In genomic region chr19:8829660-8830059, GRCm38 (mm10) we compare ENCODE assay signal across 23 mouse cellular contexts. TPM values are rescaled to one million over a fixed set of nuclear protein-coding genes. Genes with fewer than 3 reads are reported as not detected.
A peak's percentile ranks its signal among the peaks of the same experiment; 100 is the strongest.
DNase-seq lines count a peak whose midpoint lies in the region; ATAC-seq lines count a peak whose summit lies in the region.
"Had no signal": no experiment of that assay in that cellular context is flagged by ENCODE, and none has a peak within 500 bp of the region (broad histone marks: within the 10 kb centered on the region; RNA-seq: fewer than 3 reads in every experiment).

Gene AC129217.1, plus strand, starts transcription at chr19:8829773.

- WGBS in forebrain, embryonic 15.5 days: 86% methylated on average over 8 of the region's 8 CpGs
- 89% methylated on average over 8 of the region's 8 CpGs for WGBS in forebrain, embryonic 13.5 days
- 49% methylated on average over 8 of the region's 8 CpGs for WGBS in liver, embryonic 16.5 days (ENCODE audit: insufficient replicate concordance)
- WGBS in liver, embryonic 12.5 days (ENCODE audit: insufficient replicate concordance): 57% methylated on average over 8 of the region's 8 CpGs
- 93% methylated on average over 8 of the region's 8 CpGs for WGBS in midbrain, embryonic 10.5 days

- no peaks in the 10 kb centered on the region for H3K9me3 ChIP-seq in forebrain, embryonic 15.5 days
- H3K9me3 ChIP-seq in forebrain, embryonic 13.5 days (replicated peaks): no peaks in the 10 kb centered on the region
- no peaks in the 10 kb centered on the region for H3K9me3 ChIP-seq in liver, embryonic 16.5 days (replicated peaks; ENCODE audit: control insufficient read depth, low read length)
- H3K9me3 ChIP-seq in liver, embryonic 12.5 days (replicated peaks): no peaks in the 10 kb centered on the region
- H3K9me3 ChIP-seq in midbrain, embryonic 10.5 days (replicated peaks): no peaks in the 10 kb centered on the region
- H3K9me3 ChIP-seq: embryonic facial prominence, embryonic 10.5 days; heart, embryonic 10.5 days; hindbrain, embryonic 10.5 days; kidney, embryonic 15.5 days had no signal

- no peak within 1 kb of the TSS for H3K9ac ChIP-seq in forebrain, embryonic 15.5 days (replicated peaks)
- H3K9ac ChIP-seq in forebrain, embryonic 13.5 days: no peak within 1 kb of the TSS
- no peak within 1 kb of the TSS for H3K9ac ChIP-seq in liver, embryonic 16.5 days (ENCODE audit: low read depth, low read length)
- no peak within 1 kb of the TSS for H3K9ac ChIP-seq in liver, embryonic 12.5 days
- H3K9ac ChIP-seq: kidney, embryonic 15.5 days had no signal

- H3K27me3 ChIP-seq in forebrain, embryonic 15.5 days: no peaks in the 10 kb centered on the region
- no peaks in the 10 kb centered on the region for H3K27me3 ChIP-seq in forebrain, embryonic 13.5 days
- no peaks in the 10 kb centered on the region for H3K27me3 ChIP-seq in liver, embryonic 16.5 days (ENCODE audit: control insufficient read depth, insufficient read depth, low read depth, low read length)
- no peaks in the 10 kb centered on the region for H3K27me3 ChIP-seq in liver, embryonic 12.5 days (replicated peaks)
- no peaks in the 10 kb centered on the region for H3K27me3 ChIP-seq in midbrain, embryonic 10.5 days (ENCODE audit: low read depth, poor library complexity, severe bottlenecking)
- H3K27me3 ChIP-seq: kidney, embryonic 15.5 days had no signal

- 0 out of 2 replicates have a peak within 1 kb of the TSS, but pooled peaks have one; percentile 17 for H3K27ac ChIP-seq in forebrain, embryonic 15.5 days (replicated peaks)
- H3K27ac ChIP-seq in forebrain, embryonic 13.5 days: no peak within 1 kb of the TSS
- peak within 1 kb of the TSS; percentile 13; the same call in 1 of the 2 replicates for H3K27ac ChIP-seq in liver, embryonic 16.5 days (ENCODE audit: low read length)
- H3K27ac ChIP-seq in liver, embryonic 12.5 days: no peak within 1 kb of the TSS
- no peak within 1 kb of the TSS for H3K27ac ChIP-seq in midbrain, embryonic 10.5 days (replicated peaks)
- H3K27ac ChIP-seq: embryonic facial prominence, embryonic 10.5 days; heart, embryonic 10.5 days; hindbrain, embryonic 10.5 days; kidney, embryonic 15.5 days had no signal

- DNase-seq in retina, postnatal 1 day: no peak
- no peak for DNase-seq in midbrain, embryonic 10.5 days (ENCODE audit: low spot score)
- DNase-seq: cerebellum, postnatal 10 days; gastrocnemius, postnatal 25 days; right cerebral cortex, adult 18-20 months had no signal

- H3K4me1 ChIP-seq in forebrain, embryonic 15.5 days: no peaks in the 10 kb centered on the region
- no peaks in the 10 kb centered on the region for H3K4me1 ChIP-seq in forebrain, embryonic 13.5 days
- H3K4me1 ChIP-seq in liver, embryonic 16.5 days (ENCODE audit: control insufficient read depth, low read depth, low read length): no peaks in the 10 kb centered on the region; the same call in 1 of the 2 replicates
- peaks cover 10% of the 10 kb centered on the region; the same call in 1 of the 2 replicates for H3K4me1 ChIP-seq in liver, embryonic 12.5 days
- H3K4me1 ChIP-seq in midbrain, embryonic 10.5 days: no peaks in the 10 kb centered on the region
- H3K4me1 ChIP-seq: embryonic facial prominence, embryonic 10.5 days; heart, embryonic 10.5 days; hindbrain, embryonic 10.5 days; kidney, embryonic 15.5 days had no signal

- H3K4me2 ChIP-seq in forebrain, embryonic 15.5 days (replicated peaks): no peak within 1 kb of the TSS
- no peak within 1 kb of the TSS for H3K4me2 ChIP-seq in forebrain, embryonic 13.5 days
- no peak within 1 kb of the TSS for H3K4me2 ChIP-seq in liver, embryonic 16.5 days (ENCODE audit: low read depth, low read length)
- no peak within 1 kb of the TSS for H3K4me2 ChIP-seq in liver, embryonic 12.5 days
- H3K4me2 ChIP-seq: kidney, embryonic 15.5 days had no signal

- peaks cover 97% of the 10 kb centered on the region for H3K36me3 ChIP-seq in forebrain, embryonic 15.5 days
- H3K36me3 ChIP-seq in forebrain, embryonic 13.5 days (ENCODE audit: poor library complexity, severe bottlenecking): peaks cover 99% of the 10 kb centered on the region
- H3K36me3 ChIP-seq in liver, embryonic 16.5 days (ENCODE audit: control insufficient read depth, insufficient read depth): peaks cover 99% of the 10 kb centered on the region
- peaks cover 99% of the 10 kb centered on the region for H3K36me3 ChIP-seq in liver, embryonic 12.5 days
- H3K36me3 ChIP-seq in midbrain, embryonic 10.5 days: peaks cover 100% of the 10 kb centered on the region

- H3K4me3 ChIP-seq in forebrain, embryonic 15.5 days: no peak within 1 kb of the TSS
- H3K4me3 ChIP-seq in forebrain, embryonic 13.5 days: no peak within 1 kb of the TSS
- no peak within 1 kb of the TSS for H3K4me3 ChIP-seq in liver, embryonic 16.5 days (ENCODE audit: low read depth, low read length)
- no peak within 1 kb of the TSS for H3K4me3 ChIP-seq in liver, embryonic 12.5 days
- no peak within 1 kb of the TSS for H3K4me3 ChIP-seq in midbrain, embryonic 10.5 days
- H3K4me3 ChIP-seq: embryonic facial prominence, embryonic 10.5 days; heart, embryonic 10.5 days; hindbrain, embryonic 10.5 days; kidney, embryonic 15.5 days; myocyte had no signal

- no peak for ATAC-seq in forebrain, embryonic 15.5 days (replicated peaks)
- no peak for ATAC-seq in forebrain, embryonic 13.5 days
- no peak for ATAC-seq in liver, embryonic 16.5 days (ENCODE audit: low read depth)
- no peak for ATAC-seq in liver, embryonic 12.5 days
- ATAC-seq in granulocyte monocyte progenitor cell, adult 5-6 weeks (replicated peaks; ENCODE audit: poor library complexity, severe bottlenecking): peak; percentile 98
- peak; percentile 53; the same call in 1 of the 2 replicates for ATAC-seq in neutrophil, adult 5-6 weeks (ENCODE audit: extremely low read depth, insufficient number of reproducible peaks, low FRiP score, poor library complexity, severe bottlenecking)

RNA-seq across cellular contexts. Expression of gene AC129217.1, which starts in this region (rescaled TPM):
- not detected in 2 replicates for polyA plus RNA-seq in forebrain, embryonic 15.5 days (2015; fragmentation: Nextera tagmentation; extraction: Ambion mirVana)
- not detected in 2 replicates for polyA plus RNA-seq in forebrain, embryonic 13.5 days (2015; fragmentation: Nextera tagmentation; extraction: Ambion mirVana)
- not detected in 2 replicates for polyA plus RNA-seq in liver, embryonic 16.5 days (2015; fragmentation: Nextera tagmentation; extraction: Ambion mirVana)
- polyA plus RNA-seq in liver, embryonic 12.5 days (2016; fragmentation: Nextera tagmentation; extraction: Ambion mirVana): 0.26 TPM in 1 of 2 replicates, not detected in the other
- total RNA-seq in granulocyte monocyte progenitor cell, adult 5-6 weeks (2014; fragmentation: Nextera tagmentation): not detected in 2 replicates
- total RNA-seq in granulocyte monocyte progenitor cell, adult 5-6 weeks (2017): 34.1 TPM in 1 of 2 replicates, not detected in the other
- 33.6 and 50.5 TPM in 2 replicates for total RNA-seq in neutrophil, adult 5-6 weeks (2017)
- not detected in 2 replicates for polyA plus RNA-seq in midbrain, embryonic 10.5 days (2016; fragmentation: Nextera tagmentation; extraction: Ambion mirVana)
- total RNA-seq: adrenal gland, adult 18-20 months; gastrocnemius, postnatal 25 days; layer of hippocampus, adult 8-10 months had no signal
- polyA plus RNA-seq: embryonic facial prominence, embryonic 10.5 days; frontal cortex, adult 2 months; heart, embryonic 10.5 days; intestine, embryonic 14.5 days; kidney, embryonic 15.5 days; liver, adult 2 months; stomach, embryonic 14.5 days; thymus, postnatal 0 days had no signal

Comparison
In these comparisons a context has a peak if more than half of its experiments do, and no peak if none do; other contexts are left out.
1. H3K27ac ChIP-seq: peak in forebrain, embryonic 15.5 days (single experiment) and liver, embryonic 16.5 days (single experiment); none in forebrain, embryonic 13.5 days (single experiment), liver, embryonic 12.5 days (single experiment) and midbrain, embryonic 10.5 days (single experiment).
2. ATAC-seq: peak in granulocyte monocyte progenitor cell, adult 5-6 weeks (single experiment) and neutrophil, adult 5-6 weeks (single experiment); none in forebrain, embryonic 15.5 days (single experiment), forebrain, embryonic 13.5 days (single experiment), liver, embryonic 16.5 days (single experiment) and liver, embryonic 12.5 days (single experiment).